Mouse (Mus musculus) lung, postnatal 0 days (tissue): Measurements from ENCODE around the gene Dhrs13. TPM values are rescaled to one million over a fixed set of nuclear protein-coding genes. Genes with fewer than 3 reads are reported as not detected.

Experiments used
- ATAC-seq: fragments of 200-750 bp; cut with Nextera tagmentation; 2 replicates; pipeline ENCODE4 v1.8.0; 2017; ENCODE audit warnings: moderate library complexity
- DNase-seq: peaks from one replicate; pipeline ENCODE4 v3.0.0-alpha.2; 2016; ENCODE audit warnings: low spot score
- H3K27ac ChIP-seq: fragments of 300-500 bp; sonication (generic); 2 replicates; pipeline ENCODE4 v1.5.1; 2014; ENCODE audit warnings: antibody characterized with exemption, mild to moderate bottlenecking, low read length, mixed read lengths
- H3K27me3 ChIP-seq: fragments of 300-500 bp; sonication (generic); replicated peaks from 2 replicates; pipeline ENCODE4 v1.6.1; 2014; ENCODE audit warnings: low read length, mixed read lengths; ENCODE audit not compliant: insufficient read depth
- H3K36me3 ChIP-seq: fragments of 300-500 bp; sonication (generic); 2 replicates; pipeline ENCODE4 v1.6.1; 2014; ENCODE audit warnings: low read length, mixed read lengths; ENCODE audit not compliant: insufficient read depth
- H3K4me1 ChIP-seq: fragments of 300-500 bp; sonication (generic); 2 replicates; pipeline ENCODE4 v1.6.1; 2014; ENCODE audit warnings: antibody characterized with exemption, low read depth, low read length, mixed read lengths; ENCODE audit not compliant: insufficient read depth
- H3K4me2 ChIP-seq: fragments of 300-500 bp; sonication (generic); replicated peaks from 2 replicates; pipeline ENCODE4 v1.6.1; 2014; ENCODE audit warnings: low read depth, mild to moderate bottlenecking, low read length, moderate library complexity, mixed read lengths
- H3K4me3 ChIP-seq: fragments of 300-500 bp; sonication (generic); 2 replicates; pipeline ENCODE4 v1.5.1; 2014; ENCODE audit warnings: low read depth, low read length
- H3K9ac ChIP-seq: fragments of 300-500 bp; sonication (generic); replicated peaks from 2 replicates; pipeline ENCODE4 v1.6.1; 2014; ENCODE audit warnings: low read depth, mild to moderate bottlenecking
- H3K9me3 ChIP-seq: fragments of 300-500 bp; sonication (generic); 2 replicates; pipeline ENCODE4 v1.6.1; 2016; ENCODE audit warnings: low read length, mixed read lengths
- CTCF ChIP-seq: IDR thresholded peaks from 2 replicates; pipeline ENCODE4 v1.5.1; 2016; ENCODE audit warnings: antibody characterized with exemption, mild to moderate bottlenecking
- EP300 ChIP-seq: IDR thresholded peaks from 2 replicates; pipeline ENCODE4 v1.6.1; 2016; ENCODE audit warnings: antibody characterized with exemption, mild to moderate bottlenecking, control low read depth
- WGBS: fragments of 180-500 bp; shearing (Covaris S2); extraction: QIAGEN DNeasy Blood & Tissue Kit; methylation state at CpG from one replicate; pipeline ENCODE4 v1.1.7; 2014; 5-methylcytosine and 5-hydroxymethylcytosine counted together
- polyA plus RNA-seq: library from polyadenylated mRNA; unstranded; fragments of >200 nt; fragmentation: Nextera tagmentation; extraction: Ambion mirVana; gene quantifications from 2 replicates; pipeline ENCODE4 v1.2.1, GENCODE M21; 2015

Gene Dhrs13
- polyA plus RNA-seq = 9.4 and 9.7 TPM in 2 replicates

GRCm38 (mm10) chr11:78031947-78032808 is at the start of gene Dhrs13:
Gene Dhrs13, plus strand, starts transcription at chr11:78032280.
- ATAC-seq (peak; percentile 93), DNase-seq (peak; percentile 97)
- no peaks in the 10 kb centered on the region for H3K9me3 ChIP-seq
- peaks cover 7% of the 10 kb centered on the region for H3K4me1 ChIP-seq
- TF ChIP-seq CTCF (peak; percentile 92), EP300 (no peak)
- peak within 1 kb of the TSS; percentile 79 for H3K27ac ChIP-seq
- no peaks in the 10 kb centered on the region for H3K27me3 ChIP-seq
- WGBS = under 1% methylated on average over 83 of the region's 96 CpGs
- 0 out of 2 replicates have a peak, but pooled peaks cover 5% of the 10 kb centered on the region for H3K36me3 ChIP-seq
- peak within 1 kb of the TSS; percentile 99 for H3K4me2 ChIP-seq
- H3K4me3 ChIP-seq = peak within 1 kb of the TSS; percentile 61
- peak within 1 kb of the TSS; percentile 51 for H3K9ac ChIP-seq

- H3K27ac ChIP-seq = peak within 1 kb of the TSS; percentile 98
- peak within 1 kb of the TSS; percentile 93 for H3K4me2 ChIP-seq
- H3K9ac ChIP-seq = peak within 1 kb of the TSS; percentile 96
- no peaks in the 10 kb centered on the region for H3K9me3 ChIP-seq
- DNase-seq (peak; percentile 100), ATAC-seq (peak; percentile 90)
- H3K4me3 ChIP-seq = peak within 1 kb of the TSS; percentile 99
- H3K4me1 ChIP-seq = peaks cover 8% of the 10 kb centered on the region; the same call in 1 of the 2 replicates
- TF ChIP-seq EP300 = no peak
- TF ChIP-seq CTCF = no peak
- no peaks in the 10 kb centered on the region for H3K36me3 ChIP-seq
- H3K27me3 ChIP-seq = no peaks in the 10 kb centered on the region
- WGBS = 7% methylated on average over 36 of the region's 62 CpGs
Measured at GRCm38 (mm10) chr11:77982441-77982905, 49.6 kb upstream of the Dhrs13 start, which contains the start of gene Phf12. Gene Phf12, plus strand, starts transcription at chr11:77982754.

- peak overlapping the region; percentile 94 for H3K27ac ChIP-seq
- peak overlapping the region; percentile 99 for H3K4me3 ChIP-seq
- TF ChIP-seq CTCF = no peak
- no peak for TF ChIP-seq EP300
- no peaks in the 10 kb centered on the region for H3K36me3 ChIP-seq
- peak overlapping the region; percentile 93 for H3K4me2 ChIP-seq
- DNase-seq (peak; percentile 71), ATAC-seq (no peak)
- H3K4me1 ChIP-seq = peaks cover 8% of the 10 kb centered on the region; the same call in 1 of the 2 replicates
- peak overlapping the region; percentile 96 for H3K9ac ChIP-seq
- no peaks in the 10 kb centered on the region for H3K27me3 ChIP-seq
- H3K9me3 ChIP-seq = no peaks in the 10 kb centered on the region
- WGBS = 0% methylated on average over 18 of the region's 32 CpGs
Measured at GRCm38 (mm10) chr11:77983191-77983936, 48.7 kb upstream of the Dhrs13 start.

GRCm38 (mm10) chr11:77983937-77984835 is 47.9 kb upstream of the Dhrs13 start:
- Histone ChIP-seq H3K27ac (peak overlapping the region; percentile 94), H3K36me3 (0 out of 2 replicates have a peak, but pooled peaks cover 6% of the 10 kb centered on the region), H3K4me2 (peak overlapping the region; percentile 93), H3K4me3 (peak overlapping the region; percentile 99), H3K9ac (peak overlapping the region; percentile 96), H3K9me3 (no peaks in the 10 kb centered on the region), H3K4me1 (peaks cover 8% of the 10 kb centered on the region; the same call in 1 of the 2 replicates), H3K27me3 (no peaks in the 10 kb centered on the region)
- peak; percentile 80 for DNase-seq
- under 1% methylated on average over 56 of the region's 63 CpGs for WGBS
- TF ChIP-seq CTCF (peak; percentile 15; the same call in 1 of the 2 replicates), EP300 (no peak)
- 0 out of 2 replicates have a peak, but pooled peaks have one; percentile 4 for ATAC-seq

- Histone ChIP-seq H3K4me2 (peak overlapping the region; percentile 93), H3K9me3 (no peaks in the 10 kb centered on the region), H3K27ac (peak overlapping the region; percentile 94), H3K27me3 (no peaks in the 10 kb centered on the region), H3K9ac (peak overlapping the region; percentile 96), H3K36me3 (0 out of 2 replicates have a peak, but pooled peaks cover 6% of the 10 kb centered on the region), H3K4me1 (peaks cover 8% of the 10 kb centered on the region; the same call in 1 of the 2 replicates), H3K4me3 (peak overlapping the region; percentile 99)
- ATAC-seq = no peak
- DNase-seq = peak; percentile 75
- under 1% methylated on average over 13 of the region's 13 CpGs for WGBS
- no peak for TF ChIP-seq EP300
- no peak for TF ChIP-seq CTCF
Measured at GRCm38 (mm10) chr11:77984836-77985231, 47.2 kb upstream of the Dhrs13 start.
